Mouse (Mus musculus): ENCODE data around the gene Herc4. TPM values are rescaled to one million over a fixed set of nuclear protein-coding genes. Genes with fewer than 3 reads are reported as not detected.

Herc4 gene
- polyA plus RNA-seq, 1 experiment from 2014 or later, result 23.9 TPM

GRCm38 (mm10) chr10:63247457-63247856, 3.8 kb downstream of the Herc4 start:
- 42% methylated on average over 7 of the region's 7 CpGs for WGBS (ENCODE audit: insufficient replicate concordance)
- ATAC-seq (ENCODE audit: low read depth), result no peak
- DNase-seq, result no peak
- peak overlapping the region; percentile 20; the same call in 1 of the 2 replicates for H3K27ac ChIP-seq
- no peak overlapping the region for H3K4me3 ChIP-seq (replicated peaks)
- H3K4me2 ChIP-seq, result peak overlapping the region; percentile 23
- no peaks in the 10 kb centered on the region for H3K27me3 ChIP-seq
- 0 out of 2 replicates have a peak overlapping the region, but pooled peaks have one; percentile 1 for H3K9ac ChIP-seq
- H3K36me3 ChIP-seq, result peaks cover 35% of the 10 kb centered on the region
- no peaks in the 10 kb centered on the region for H3K9me3 ChIP-seq (replicated peaks)
- H3K4me1 ChIP-seq (replicated peaks), result peaks cover 31% of the 10 kb centered on the region

- H3K36me3 ChIP-seq, result peaks cover 43% of the 10 kb centered on the region
- 87% methylated on average over 6 of the region's 6 CpGs for WGBS (ENCODE audit: insufficient replicate concordance)
- DNase-seq (no peak), ATAC-seq (ENCODE audit: low read depth) (no peak)
- H3K4me1 ChIP-seq (replicated peaks), result peaks cover 25% of the 10 kb centered on the region
- H3K27ac ChIP-seq, result no peak overlapping the region
- H3K4me2 ChIP-seq, result no peak overlapping the region
- H3K9ac ChIP-seq, result no peak overlapping the region
- no peaks in the 10 kb centered on the region for H3K9me3 ChIP-seq (replicated peaks)
- no peaks in the 10 kb centered on the region for H3K27me3 ChIP-seq
- H3K4me3 ChIP-seq (replicated peaks), result no peak overlapping the region
These were observed 4.8 kb downstream of the Herc4 start for GRCm38 (mm10) chr10:63248421-63248820.

GRCm38 (mm10) chr10:63258696-63259095, 15.1 kb downstream of the Herc4 start:
- H3K4me2 ChIP-seq, result no peak overlapping the region
- H3K9ac ChIP-seq, result no peak overlapping the region
- no peak for ATAC-seq (ENCODE audit: low read depth)
- H3K27me3 ChIP-seq, result no peaks in the 10 kb centered on the region
- H3K4me1 ChIP-seq (replicated peaks), result peaks cover 22% of the 10 kb centered on the region
- DNase-seq, result no peak
- H3K4me3 ChIP-seq (replicated peaks), result no peak overlapping the region
- H3K36me3 ChIP-seq, result peaks cover 16% of the 10 kb centered on the region
- H3K9me3 ChIP-seq (replicated peaks), result no peaks in the 10 kb centered on the region
- H3K27ac ChIP-seq, result 0 out of 2 replicates have a peak overlapping the region, but pooled peaks have one; percentile 3
- 77% methylated on average over 3 of the region's 3 CpGs for WGBS (ENCODE audit: insufficient replicate concordance)

GRCm38 (mm10) chr10:63259340-63259739, 15.7 kb downstream of the Herc4 start:
- 71% methylated on average over 3 of the region's 3 CpGs for WGBS (ENCODE audit: insufficient replicate concordance)
- Histone ChIP-seq H3K9ac (no peak overlapping the region), H3K4me3 (replicated peaks) (no peak overlapping the region), H3K27ac (peak overlapping the region; percentile 3; the same call in 1 of the 2 replicates), H3K9me3 (replicated peaks) (no peaks in the 10 kb centered on the region), H3K27me3 (no peaks in the 10 kb centered on the region), H3K4me2 (no peak overlapping the region), H3K4me1 (replicated peaks) (peaks cover 22% of the 10 kb centered on the region), H3K36me3 (peaks cover 20% of the 10 kb centered on the region)
- ATAC-seq (ENCODE audit: low read depth) (0 out of 2 replicates have a peak, but pooled peaks have one; percentile 7), DNase-seq (no peak)

GRCm38 (mm10) chr10:63267941-63268340, 24.3 kb downstream of the Herc4 start:
- Histone ChIP-seq H3K9me3 (replicated peaks) (no peaks in the 10 kb centered on the region), H3K4me3 (replicated peaks) (no peak overlapping the region), H3K36me3 (peaks cover 47% of the 10 kb centered on the region), H3K27me3 (no peaks in the 10 kb centered on the region), H3K4me2 (no peak overlapping the region), H3K4me1 (replicated peaks) (peaks cover 30% of the 10 kb centered on the region), H3K9ac (no peak overlapping the region), H3K27ac (no peak overlapping the region)
- ATAC-seq (ENCODE audit: low read depth) (no peak), DNase-seq (no peak)
- WGBS (ENCODE audit: insufficient replicate concordance), result 79% methylated on average over 2 of the region's 2 CpGs

- no peak for DNase-seq
These were observed 28.8 kb downstream of the Herc4 start for GRCm38 (mm10) chr10:63272401-63272800.

GRCm38 (mm10) chr10:63272868-63273267, 29.3 kb downstream of the Herc4 start:
- H3K4me3 ChIP-seq (replicated peaks), result peak overlapping the region; percentile 33; the same call in 1 of the 2 replicates
- peak overlapping the region; percentile 90 for H3K27ac ChIP-seq
- peak overlapping the region; percentile 10 for H3K9ac ChIP-seq
- 51% methylated on average over 5 of the region's 5 CpGs for WGBS (ENCODE audit: insufficient replicate concordance)
- peak; percentile 62 for DNase-seq
- H3K9me3 ChIP-seq (replicated peaks), result no peaks in the 10 kb centered on the region
- peaks cover 68% of the 10 kb centered on the region for H3K4me1 ChIP-seq (replicated peaks)
- ATAC-seq (ENCODE audit: low read depth), result peak; percentile 86
- peak overlapping the region; percentile 54 for H3K4me2 ChIP-seq
- H3K27me3 ChIP-seq, result no peaks in the 10 kb centered on the region
- peaks cover 45% of the 10 kb centered on the region for H3K36me3 ChIP-seq

More at GRCm38 (mm10) chr10:63272401-63272800, 28.8 kb downstream of the Herc4 start:
- Histone ChIP-seq H3K4me3 (replicated peaks) (0 out of 2 replicates have a peak overlapping the region, but pooled peaks have one; percentile 33), H3K4me1 (replicated peaks) (peaks cover 64% of the 10 kb centered on the region), H3K4me2 (peak overlapping the region; percentile 54), H3K9me3 (replicated peaks) (no peaks in the 10 kb centered on the region), H3K36me3 (peaks cover 40% of the 10 kb centered on the region), H3K9ac (peak overlapping the region; percentile 10; the same call in 1 of the 2 replicates), H3K27me3 (no peaks in the 10 kb centered on the region), H3K27ac (peak overlapping the region; percentile 90)
- peak; percentile 76 for ATAC-seq (ENCODE audit: low read depth)

GRCm38 (mm10) chr10:63277010-63277409, 33.4 kb downstream of the Herc4 start:
- peak overlapping the region; percentile 63 for H3K4me2 ChIP-seq
- H3K9me3 ChIP-seq (replicated peaks), result no peaks in the 10 kb centered on the region
- WGBS (ENCODE audit: insufficient replicate concordance), result 21% methylated on average over 3 of the region's 3 CpGs
- peaks cover 46% of the 10 kb centered on the region for H3K36me3 ChIP-seq
- H3K27ac ChIP-seq, result peak overlapping the region; percentile 96
- peaks cover 73% of the 10 kb centered on the region for H3K4me1 ChIP-seq (replicated peaks)
- H3K4me3 ChIP-seq (replicated peaks), result peak overlapping the region; percentile 41
- peak overlapping the region; percentile 67 for H3K9ac ChIP-seq
- peak; percentile 93 for ATAC-seq (ENCODE audit: low read depth)
- peak; percentile 76 for DNase-seq
- H3K27me3 ChIP-seq, result no peaks in the 10 kb centered on the region

- Histone ChIP-seq H3K4me2 (no peak overlapping the region), H3K27me3 (no peaks in the 10 kb centered on the region), H3K4me1 (replicated peaks) (peaks cover 75% of the 10 kb centered on the region), H3K4me3 (replicated peaks) (no peak overlapping the region), H3K36me3 (peaks cover 55% of the 10 kb centered on the region), H3K9ac (no peak overlapping the region), H3K9me3 (replicated peaks) (no peaks in the 10 kb centered on the region), H3K27ac (no peak overlapping the region)
- no peak for DNase-seq
- no peak for ATAC-seq (ENCODE audit: low read depth)
- WGBS (ENCODE audit: insufficient replicate concordance), result 93% methylated on average over 3 of the region's 3 CpGs
These were observed 36.2 kb downstream of the Herc4 start for GRCm38 (mm10) chr10:63279851-63280250.

- H3K27ac ChIP-seq, result peak overlapping the region; percentile 67
- 41% methylated on average over 4 of the region's 4 CpGs for WGBS (ENCODE audit: insufficient replicate concordance)
These were observed 38.8 kb downstream of the Herc4 start for GRCm38 (mm10) chr10:63282417-63282816.

GRCm38 (mm10) chr10:63282846-63283245, 39.2 kb downstream of the Herc4 start:
- Histone ChIP-seq H3K36me3 (peaks cover 71% of the 10 kb centered on the region), H3K4me2 (peak overlapping the region; percentile 12; the same call in 1 of the 2 replicates), H3K9me3 (replicated peaks) (no peaks in the 10 kb centered on the region), H3K4me1 (replicated peaks) (peaks cover 47% of the 10 kb centered on the region), H3K4me3 (replicated peaks) (no peak overlapping the region), H3K9ac (no peak overlapping the region), H3K27ac (peak overlapping the region; percentile 67), H3K27me3 (no peaks in the 10 kb centered on the region)
- 83% methylated on average over 7 of the region's 7 CpGs for WGBS (ENCODE audit: insufficient replicate concordance)
- DNase-seq, result no peak
- ATAC-seq (ENCODE audit: low read depth), result no peak

More at GRCm38 (mm10) chr10:63282417-63282816, 38.8 kb downstream of the Herc4 start:
- Histone ChIP-seq H3K9me3 (replicated peaks) (no peaks in the 10 kb centered on the region), H3K4me2 (peak overlapping the region; percentile 12; the same call in 1 of the 2 replicates), H3K36me3 (peaks cover 71% of the 10 kb centered on the region), H3K4me1 (replicated peaks) (peaks cover 51% of the 10 kb centered on the region), H3K27me3 (no peaks in the 10 kb centered on the region), H3K9ac (no peak overlapping the region), H3K4me3 (replicated peaks) (no peak overlapping the region)
- peak; percentile 69 for ATAC-seq (ENCODE audit: low read depth)
- DNase-seq, result peak; percentile 25

GRCm38 (mm10) chr10:63302356-63302755, 58.7 kb downstream of the Herc4 start:
- DNase-seq (no peak), ATAC-seq (ENCODE audit: low read depth) (no peak)
- Histone ChIP-seq H3K27ac (no peak overlapping the region), H3K27me3 (no peaks in the 10 kb centered on the region), H3K9ac (no peak overlapping the region), H3K4me1 (replicated peaks) (no peaks in the 10 kb centered on the region), H3K4me2 (no peak overlapping the region), H3K9me3 (replicated peaks) (no peaks in the 10 kb centered on the region), H3K36me3 (peaks cover 83% of the 10 kb centered on the region), H3K4me3 (replicated peaks) (no peak overlapping the region)
- WGBS (ENCODE audit: insufficient replicate concordance), result 88% methylated on average over 2 of the region's 2 CpGs

Data from liver, embryonic 13.5 days (tissue).